Mouse (Mus musculus) forebrain, embryonic 16.5 days (tissue): ENCODE results near the gene Slc35c2. TPM values are rescaled to one million over a fixed set of nuclear protein-coding genes. Genes with fewer than 3 reads are reported as not detected.

ENCODE experiments used
- ATAC-seq: fragments of 200-750 bp; cut with Nextera tagmentation; 2 replicates; pipeline ENCODE4 v1.8.0; 2017; ENCODE audit warnings: mild to moderate bottlenecking, moderate library complexity
- H3K27ac ChIP-seq: fragments of 300-500 bp; sonication (generic); 2 replicates; pipeline ENCODE4 v1.5.1; 2014; ENCODE audit warnings: low read length, control low read depth
- H3K27me3 ChIP-seq: fragments of 300-500 bp; sonication (generic); replicated peaks from 2 replicates; pipeline ENCODE4 v1.6.1; 2014; ENCODE audit warnings: low read length; ENCODE audit not compliant: control insufficient read depth, insufficient read depth
- H3K36me3 ChIP-seq: fragments of 300-500 bp; sonication (generic); 2 replicates; pipeline ENCODE4 v1.6.1; 2014; ENCODE audit not compliant: control insufficient read depth, insufficient read depth
- H3K4me1 ChIP-seq: fragments of 300-500 bp; sonication (generic); replicated peaks from 2 replicates; pipeline ENCODE4 v1.6.1; 2014; ENCODE audit warnings: low read length; ENCODE audit not compliant: control insufficient read depth, insufficient read depth
- H3K4me2 ChIP-seq: fragments of 300-500 bp; sonication (generic); 2 replicates; pipeline ENCODE4 v1.6.1; 2014; ENCODE audit warnings: mild to moderate bottlenecking, low read length, control low read depth
- H3K4me3 ChIP-seq: fragments of 300-500 bp; sonication (generic); replicated peaks from 2 replicates; pipeline ENCODE4 v1.5.1; 2014; ENCODE audit warnings: mild to moderate bottlenecking, low read length, control low read depth
- H3K9ac ChIP-seq: fragments of 300-500 bp; sonication (generic); replicated peaks from 2 replicates; pipeline ENCODE4 v1.6.1; 2014; ENCODE audit warnings: low read depth, low read length, control low read depth
- H3K9me3 ChIP-seq: fragments of 300-500 bp; sonication (generic); 2 replicates; pipeline ENCODE4 v1.6.1; 2016; ENCODE audit warnings: low read length; ENCODE audit not compliant: control insufficient read depth
- WGBS: fragments of 180-500 bp; shearing (Covaris S2); extraction: QIAGEN DNeasy Blood & Tissue Kit; methylation state at CpG from one replicate; pipeline ENCODE4 v1.1.7; 2014; 5-methylcytosine and 5-hydroxymethylcytosine counted together
- polyA plus RNA-seq: library from polyadenylated mRNA; unstranded; fragments of >200 nt; fragmentation: Nextera tagmentation; extraction: Ambion mirVana; gene quantifications from 2 replicates; pipeline ENCODE4 v1.2.1, GENCODE M21; 2015

Gene Slc35c2
- polyA plus RNA-seq, 1 experiment from 2014 or later = 62.4 TPM

GRCm38 (mm10) chr2:165253867-165254266 is 33.8 kb downstream of the Slc35c2 start:
- 4% methylated on average over 10 of the region's 10 CpGs for WGBS
- peaks cover 11% of the 10 kb centered on the region for H3K27me3 ChIP-seq
- H3K36me3 ChIP-seq = no peaks in the 10 kb centered on the region
- H3K9me3 ChIP-seq = no peaks in the 10 kb centered on the region
- H3K27ac ChIP-seq = no peak overlapping the region
- ATAC-seq = 0 out of 2 replicates have a peak, but pooled peaks have one; percentile 59
- H3K9ac ChIP-seq = no peak overlapping the region
- H3K4me2 ChIP-seq = no peak overlapping the region
- no peak overlapping the region for H3K4me3 ChIP-seq
- peaks cover 11% of the 10 kb centered on the region for H3K4me1 ChIP-seq

GRCm38 (mm10) chr2:165253269-165253668 is 34.4 kb downstream of the Slc35c2 start:
- WGBS = 74% methylated on average over 8 of the region's 8 CpGs
- peaks cover 12% of the 10 kb centered on the region for H3K4me1 ChIP-seq
- H3K4me2 ChIP-seq = no peak overlapping the region
- peaks cover 11% of the 10 kb centered on the region for H3K27me3 ChIP-seq
- no peaks in the 10 kb centered on the region for H3K9me3 ChIP-seq
- ATAC-seq = no peak
- no peak overlapping the region for H3K4me3 ChIP-seq
- H3K36me3 ChIP-seq = no peaks in the 10 kb centered on the region
- no peak overlapping the region for H3K27ac ChIP-seq
- no peak overlapping the region for H3K9ac ChIP-seq

- ATAC-seq = no peak
- Histone ChIP-seq H3K4me3 (no peak overlapping the region), H3K9ac (no peak overlapping the region), H3K4me2 (no peak overlapping the region), H3K27ac (no peak overlapping the region), H3K9me3 (no peaks in the 10 kb centered on the region), H3K27me3 (peaks cover 13% of the 10 kb centered on the region), H3K36me3 (no peaks in the 10 kb centered on the region), H3K4me1 (peaks cover 12% of the 10 kb centered on the region)
- 61% methylated on average over 9 of the region's 9 CpGs for WGBS
Measured at GRCm38 (mm10) chr2:165252801-165253200, 34.9 kb downstream of the Slc35c2 start.

GRCm38 (mm10) chr2:165252381-165252780 is 35.3 kb downstream of the Slc35c2 start:
- no peak for ATAC-seq
- no peak overlapping the region for H3K4me3 ChIP-seq
- H3K4me2 ChIP-seq = no peak overlapping the region
- peaks cover 17% of the 10 kb centered on the region for H3K27me3 ChIP-seq
- no peaks in the 10 kb centered on the region for H3K36me3 ChIP-seq
- H3K9me3 ChIP-seq = no peaks in the 10 kb centered on the region
- H3K27ac ChIP-seq = no peak overlapping the region
- H3K4me1 ChIP-seq = peaks cover 12% of the 10 kb centered on the region
- no peak overlapping the region for H3K9ac ChIP-seq
- 75% methylated on average over 8 of the region's 8 CpGs for WGBS

GRCm38 (mm10) chr2:165250903-165251302 is 36.8 kb downstream of the Slc35c2 start:
- Histone ChIP-seq H3K27ac (no peak overlapping the region), H3K9me3 (no peaks in the 10 kb centered on the region), H3K4me1 (peaks cover 12% of the 10 kb centered on the region), H3K9ac (no peak overlapping the region), H3K4me3 (no peak overlapping the region), H3K27me3 (peaks cover 23% of the 10 kb centered on the region), H3K4me2 (no peak overlapping the region), H3K36me3 (no peaks in the 10 kb centered on the region)
- 32% methylated on average over 1 of the region's 1 CpGs for WGBS
- no peak for ATAC-seq

GRCm38 (mm10) chr2:165248967-165249366 is 38.7 kb downstream of the Slc35c2 start:
- H3K27ac ChIP-seq = no peak overlapping the region
- H3K4me3 ChIP-seq = no peak overlapping the region
- ATAC-seq = peak; percentile 36; the same call in 1 of the 2 replicates
- 6% methylated on average over 3 of the region's 3 CpGs for WGBS
- no peaks in the 10 kb centered on the region for H3K9me3 ChIP-seq
- H3K4me2 ChIP-seq = no peak overlapping the region
- H3K4me1 ChIP-seq = peaks cover 9% of the 10 kb centered on the region
- no peak overlapping the region for H3K9ac ChIP-seq
- H3K36me3 ChIP-seq = no peaks in the 10 kb centered on the region
- peaks cover 28% of the 10 kb centered on the region for H3K27me3 ChIP-seq

GRCm38 (mm10) chr2:165246349-165246748 is 41.3 kb downstream of the Slc35c2 start:
- no peaks in the 10 kb centered on the region for H3K36me3 ChIP-seq
- H3K27me3 ChIP-seq = peaks cover 33% of the 10 kb centered on the region
- no peak overlapping the region for H3K4me2 ChIP-seq
- H3K4me3 ChIP-seq = no peak overlapping the region
- H3K27ac ChIP-seq = no peak overlapping the region
- 11% methylated on average over 11 of the region's 11 CpGs for WGBS
- ATAC-seq = no peak
- no peak overlapping the region for H3K9ac ChIP-seq
- H3K9me3 ChIP-seq = no peaks in the 10 kb centered on the region
- peaks cover 22% of the 10 kb centered on the region for H3K4me1 ChIP-seq

GRCm38 (mm10) chr2:165243122-165243720 is 44.4 kb downstream of the Slc35c2 start:
- Histone ChIP-seq H3K36me3 (no peaks in the 10 kb centered on the region), H3K27me3 (peaks cover 54% of the 10 kb centered on the region), H3K27ac (no peak overlapping the region), H3K4me3 (no peak overlapping the region), H3K9ac (peak overlapping the region; percentile 44; the same call in 1 of the 2 replicates), H3K9me3 (no peaks in the 10 kb centered on the region), H3K4me2 (peak overlapping the region; percentile 25), H3K4me1 (peaks cover 27% of the 10 kb centered on the region)
- 0 out of 2 replicates have a peak, but pooled peaks have one; percentile 29 for ATAC-seq
- WGBS = 2% methylated on average over 11 of the region's 11 CpGs

GRCm38 (mm10) chr2:165242575-165242974 is 45.1 kb downstream of the Slc35c2 start:
- H3K27me3 ChIP-seq = peaks cover 50% of the 10 kb centered on the region
- H3K9me3 ChIP-seq = no peaks in the 10 kb centered on the region
- H3K4me2 ChIP-seq = peak overlapping the region; percentile 25
- H3K9ac ChIP-seq = 0 out of 2 replicates have a peak overlapping the region, but pooled peaks have one; percentile 15
- H3K36me3 ChIP-seq = no peaks in the 10 kb centered on the region
- H3K27ac ChIP-seq = no peak overlapping the region
- WGBS = 1% methylated on average over 13 of the region's 13 CpGs
- no peak for ATAC-seq
- H3K4me3 ChIP-seq = no peak overlapping the region
- peaks cover 27% of the 10 kb centered on the region for H3K4me1 ChIP-seq
